Mouse (Mus musculus) monocyte, adult 5-6 weeks (primary cell): ENCODE measurements around the gene Olfr1045. TPM values are rescaled to one million over a fixed set of nuclear protein-coding genes. Genes with fewer than 3 reads are reported as not detected.
"Not testable (repeated sequence)": the region's sequence is repeated elsewhere in the genome, so short reads cannot be mapped to it uniquely, and the experiment has no call there.

ENCODE experiments used
- ATAC-seq: fragments of 153-309, 156-312 bp; replicated peaks from 2 replicates; pipeline ENCODE4 v1.8.0; 2017; ENCODE audit warnings: mild to moderate bottlenecking; ENCODE audit not compliant: low TSS enrichment, insufficient number of reproducible peaks, severe bottlenecking, poor library complexity, low FRiP score
- total RNA-seq: library from RNA; stranded (forward); fragments of 200-1000, 200-491, 200-594 nt; gene quantifications from 3 replicates; pipeline ENCODE4 v1.2.3, GENCODE M21; 2017

Olfr1045 gene
- total RNA-seq, result not detected in 3 replicates

DNA sequence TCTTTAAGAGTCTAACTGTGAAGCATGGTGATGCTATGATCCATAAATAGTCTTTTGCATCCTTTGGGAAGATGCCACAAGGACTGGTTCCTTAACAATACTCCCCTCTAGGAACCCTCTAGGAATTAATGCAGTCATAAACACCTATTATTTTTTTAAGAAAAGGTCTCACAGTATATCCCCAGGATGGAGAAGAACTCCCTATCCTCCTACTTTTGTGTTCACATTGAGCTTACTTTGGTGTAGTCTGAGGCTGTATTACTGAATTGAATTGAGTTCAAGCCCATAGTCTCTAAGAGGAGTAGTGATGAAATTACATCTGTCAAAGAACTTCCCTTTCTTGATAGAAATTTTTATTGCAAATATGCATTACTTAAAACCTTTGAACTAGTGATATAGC, at the start of gene Olfr1045:
Gene Olfr1045 (minus strand): TSS at position 101 of the 400 bp plus-strand sequence.
- ATAC-seq, result no peak

DNA sequence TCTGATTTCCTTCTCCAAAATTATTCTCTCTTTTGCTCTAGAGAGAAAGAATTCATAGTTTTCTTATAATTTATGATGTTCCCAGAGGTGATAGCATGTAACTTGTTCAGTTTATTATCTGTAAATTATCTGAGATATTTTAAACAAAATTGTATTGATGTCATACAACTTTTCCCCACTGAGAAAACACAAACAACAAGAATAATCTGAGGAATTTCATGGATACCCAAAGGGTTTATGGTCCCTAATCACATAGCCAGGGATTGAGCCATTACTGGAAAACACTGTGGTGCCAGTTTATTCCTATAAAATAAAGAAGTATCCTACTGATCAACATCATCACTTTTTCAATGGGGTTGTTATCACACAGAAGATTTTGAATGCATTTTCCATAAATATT, 37.4 kb upstream of the Olfr1045 start, which contains the start of gene Olfr1048:
Gene Olfr1048 (minus strand): TSS at position 101 of the 400 bp plus-strand sequence.
- no peak for ATAC-seq

DNA sequence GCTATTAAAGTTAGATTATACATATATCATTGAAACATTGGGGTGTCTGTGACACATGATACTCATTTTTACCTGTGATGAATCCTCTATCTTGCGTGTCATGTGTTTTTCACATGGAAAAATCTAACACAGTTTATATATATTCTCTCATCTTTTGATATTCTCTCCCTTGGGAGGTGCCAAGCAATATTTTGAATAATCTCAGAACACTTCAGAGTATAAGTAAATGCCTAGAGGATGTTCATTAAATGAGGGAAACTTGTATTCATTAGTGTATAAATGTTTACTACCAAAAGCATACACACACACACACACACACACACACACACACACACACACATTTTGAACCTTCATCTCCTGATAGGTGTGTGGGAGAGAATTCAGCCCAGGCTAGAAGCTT, 28.5 kb upstream of the Olfr1045 start, which contains the start of gene Olfr1047:
Gene Olfr1047 (minus strand): TSS at position 101 of the 400 bp plus-strand sequence.
- no peak for ATAC-seq

DNA sequence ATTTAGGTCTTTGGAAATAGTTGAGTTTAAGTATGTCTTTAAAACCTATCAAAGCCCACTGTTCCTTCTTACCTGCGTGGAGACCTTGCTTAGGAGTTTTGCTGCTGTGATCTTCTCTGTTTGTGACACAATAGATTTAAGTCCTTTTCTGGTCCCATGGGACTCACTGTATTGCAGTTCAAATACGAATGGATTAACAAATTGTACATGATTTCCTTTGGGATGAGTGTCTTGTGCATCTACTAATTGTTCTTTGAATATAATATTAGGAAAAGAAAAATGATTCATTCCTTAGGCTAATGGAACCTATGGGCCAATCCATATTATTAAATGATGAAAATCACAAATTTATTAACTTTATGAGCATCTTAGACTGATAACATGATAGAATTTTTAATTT, 16.4 kb upstream of the Olfr1045 start, which contains the start of gene Olfr1046:
Gene Olfr1046 (minus strand): TSS at position 101 of the 400 bp plus-strand sequence.
- ATAC-seq, result no peak

DNA sequence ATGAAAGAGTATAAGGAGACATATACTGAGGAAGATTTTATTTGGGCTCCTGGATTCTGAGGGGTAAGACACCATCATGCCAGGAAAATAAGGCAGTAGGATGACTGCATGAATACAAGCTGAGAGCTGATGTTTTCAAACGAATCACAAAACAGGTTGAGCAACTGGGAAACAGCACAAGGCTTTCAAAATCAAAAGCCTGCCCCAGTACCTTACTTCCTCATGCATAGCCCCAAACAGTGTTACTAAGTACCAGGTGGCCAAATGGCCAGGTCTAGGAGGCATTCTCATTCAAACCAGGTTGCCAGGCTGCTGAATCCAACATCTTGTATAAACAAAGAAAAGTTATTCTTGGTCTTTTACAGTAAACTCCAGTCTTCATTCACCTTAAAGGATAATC, 6.9 kb downstream of the Olfr1045 start:
- ATAC-seq, result no peak

DNA sequence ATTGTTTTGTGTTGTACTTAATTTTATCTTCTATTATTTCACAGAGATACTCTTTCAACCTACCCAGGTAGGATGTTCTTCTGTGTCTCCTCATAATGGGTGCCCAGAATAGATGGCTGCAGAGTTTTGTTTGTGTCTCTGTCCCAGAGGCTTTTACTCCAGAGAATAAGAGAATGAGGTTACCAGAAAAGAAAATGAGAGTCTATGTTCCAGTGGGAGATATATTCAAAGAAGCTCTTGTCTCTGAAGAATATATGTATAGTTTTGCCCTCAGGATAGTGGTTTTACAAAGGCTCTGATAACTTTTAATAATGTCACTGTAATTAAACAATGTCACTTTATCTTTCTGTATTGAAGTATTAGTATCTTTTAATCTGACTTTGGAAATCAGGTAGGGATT, 17.2 kb downstream of the Olfr1045 start, which contains the start of gene Olfr52:
Gene Olfr52 (minus strand): TSS at position 101 of the 400 bp plus-strand sequence.
- no peak for ATAC-seq

DNA sequence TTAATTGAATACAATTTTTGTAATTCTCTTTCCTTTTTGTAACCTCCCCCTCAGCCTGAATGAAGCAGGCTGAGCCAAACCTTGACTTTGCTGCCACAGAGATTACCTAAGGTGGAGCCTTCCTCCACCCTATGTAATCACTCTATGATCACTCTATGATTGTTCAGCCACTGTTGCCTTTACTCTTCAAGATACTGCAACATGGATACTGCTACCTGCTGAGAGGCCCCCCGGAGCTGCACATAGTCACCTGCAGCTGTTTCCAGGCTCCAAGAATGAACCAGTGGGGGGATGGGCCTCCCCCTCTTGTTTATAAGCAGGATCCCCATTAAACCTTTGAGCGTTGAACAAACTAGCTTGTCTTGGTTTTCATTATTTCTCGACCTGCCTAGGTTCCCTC, 22.9 kb downstream of the Olfr1045 start:
- no peak for ATAC-seq

DNA sequence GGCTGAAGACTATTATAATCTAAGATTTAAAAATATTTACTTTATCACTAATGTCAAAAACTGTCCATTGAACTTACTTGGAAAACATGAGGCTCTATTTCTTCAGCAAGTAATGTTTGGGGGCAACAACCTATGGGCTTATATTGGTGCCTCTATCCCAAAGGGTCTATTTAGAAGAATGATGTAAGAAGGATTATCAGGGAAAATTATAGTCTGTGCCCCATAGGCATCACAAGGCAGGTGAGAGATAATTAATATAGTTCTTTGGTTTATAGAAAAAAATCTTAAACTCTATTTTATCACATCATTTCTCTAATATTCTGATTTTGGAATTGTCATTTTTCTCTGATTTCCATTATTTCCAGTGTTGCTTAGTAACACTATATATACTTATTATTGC, 25.1 kb downstream of the Olfr1045 start, which contains the start of gene Olfr1044:
Gene Olfr1044 (minus strand): TSS at position 101 of the 400 bp plus-strand sequence.
- ATAC-seq, result no peak

DNA sequence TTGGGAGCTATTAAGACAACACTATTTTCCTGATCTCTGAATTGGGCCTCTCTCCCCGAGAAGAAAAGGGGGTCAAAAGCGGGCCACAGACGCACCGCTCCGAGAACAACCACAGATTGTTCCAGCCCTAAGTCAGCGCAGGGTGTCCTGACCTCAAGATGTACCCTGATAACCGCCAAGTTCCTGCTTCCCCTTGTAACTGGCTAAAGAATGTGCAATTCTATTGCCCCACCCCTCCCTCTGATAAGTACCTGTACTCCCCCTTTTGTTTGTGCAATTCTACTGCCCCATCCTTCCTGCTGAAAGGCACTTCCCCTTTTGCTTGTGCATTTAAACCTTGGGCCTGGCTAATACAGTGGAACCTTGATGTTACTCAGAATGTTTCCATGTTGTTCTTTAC, 27.4 kb downstream of the Olfr1045 start:
- not testable (repeated sequence) for ATAC-seq

DNA sequence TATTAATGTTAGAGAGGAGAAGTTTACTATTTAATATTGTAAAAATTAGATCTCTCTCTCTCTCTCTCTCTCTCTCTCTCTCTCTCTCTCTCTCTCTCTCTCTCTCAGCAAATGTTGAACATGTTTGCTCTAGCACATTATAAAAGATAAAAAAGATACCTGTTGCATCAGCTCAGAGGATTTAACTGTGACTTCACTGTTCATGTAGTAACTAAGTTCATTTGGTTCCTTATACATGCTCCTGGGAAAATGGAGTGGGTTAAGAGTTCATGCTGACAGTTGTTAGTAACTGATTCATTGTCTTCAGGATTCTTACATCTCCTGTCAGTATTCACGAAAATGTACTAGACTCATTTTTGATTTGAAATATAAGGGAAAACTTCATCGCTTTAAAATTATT, 35.4 kb downstream of the Olfr1045 start, which contains the start of gene Olfr1043:
Gene Olfr1043 (minus strand): TSS at position 101 of the 400 bp plus-strand sequence.
- no peak for ATAC-seq

DNA sequence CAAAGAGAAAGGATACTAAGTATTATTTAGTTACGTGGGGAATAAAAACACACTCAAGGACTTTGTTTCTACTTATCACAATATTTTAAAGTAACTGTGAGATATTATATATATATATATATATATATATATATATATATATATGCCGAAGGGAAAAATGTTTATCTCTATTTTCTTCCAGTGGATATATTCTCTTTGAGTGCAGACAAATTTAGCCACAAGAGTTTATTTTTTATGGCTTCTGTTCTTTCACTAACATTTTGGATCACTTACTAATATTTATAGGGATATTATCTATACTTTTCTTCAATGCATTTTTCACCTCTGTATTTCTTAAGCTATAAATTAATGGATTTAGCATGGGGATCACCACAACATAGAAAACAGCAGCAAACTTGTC, 41.1 kb downstream of the Olfr1045 start, which contains the start of gene Olfr1042:
Gene Olfr1042 (minus strand): TSS at position 101 of the 400 bp plus-strand sequence.
- no peak for ATAC-seq

DNA sequence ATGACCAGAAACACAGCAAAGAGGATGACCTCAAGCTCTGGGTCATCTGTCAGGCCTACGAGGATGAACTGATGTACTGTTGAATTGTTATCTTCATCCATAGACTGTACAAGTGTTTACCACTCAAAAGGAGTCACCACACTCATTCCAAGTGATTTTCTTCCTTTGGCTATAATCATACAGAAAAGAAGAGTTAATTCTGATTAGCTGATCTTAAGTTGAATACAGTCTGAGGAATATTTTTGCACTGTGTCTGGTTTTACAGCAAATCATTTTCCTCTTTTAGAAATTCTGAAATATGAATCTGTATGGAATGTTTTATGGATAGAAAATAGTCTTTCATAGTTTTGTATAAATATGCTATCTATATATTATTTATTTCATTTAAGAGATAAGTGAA, 56.2 kb downstream of the Olfr1045 start, which contains the start of gene Olfr1040:
Gene Olfr1040 (minus strand): TSS at position 101 of the 400 bp plus-strand sequence.
- no peak for ATAC-seq

Other genes with a start within 250 kb of the Olfr1045 start
- gene Olfr1029, start 229.1 kb downstream of the Olfr1045 start, total RNA-seq, result not detected in 3 replicates
- not detected in 3 replicates for gene Olfr1030, start 223.7 kb downstream of the Olfr1045 start, total RNA-seq
- gene Olfr1031, start 212.7 kb downstream of the Olfr1045 start, total RNA-seq, result not detected in 3 replicates
- not detected in 3 replicates for gene Olfr1032, start 197.5 kb downstream of the Olfr1045 start, total RNA-seq
- gene Olfr1033, start 182.4 kb downstream of the Olfr1045 start, total RNA-seq, result 0.19 to 0.39 TPM in 2 of 3 replicates, not detected in the other
- not detected in 3 replicates for gene Olfr1034, start 157.1 kb downstream of the Olfr1045 start, total RNA-seq
- not detected in 3 replicates for gene Olfr1036, start 129.0 kb downstream of the Olfr1045 start, total RNA-seq
- not detected in 3 replicates for gene Olfr1037, start 115.6 kb downstream of the Olfr1045 start, total RNA-seq
- gene Olfr1039, start 67.1 kb downstream of the Olfr1045 start, total RNA-seq, result not detected in 3 replicates
- gene Olfr1040, start 56.3 kb downstream of the Olfr1045 start, total RNA-seq, result not detected in 3 replicates
- not detected in 3 replicates for gene Olfr1042, start 41.2 kb downstream of the Olfr1045 start, total RNA-seq
- gene Olfr1043, start 35.5 kb downstream of the Olfr1045 start, total RNA-seq, result not detected in 3 replicates
- gene Olfr1044, start 25.2 kb downstream of the Olfr1045 start, total RNA-seq, result not detected in 3 replicates
- not detected in 3 replicates for gene Olfr52, start 17.3 kb downstream of the Olfr1045 start, total RNA-seq
- not detected in 3 replicates for gene Olfr1046, start 16.3 kb upstream of the Olfr1045 start, total RNA-seq
- not detected in 3 replicates for gene Olfr1047, start 28.4 kb upstream of the Olfr1045 start, total RNA-seq
- gene Olfr1048, start 37.3 kb upstream of the Olfr1045 start, total RNA-seq, result not detected in 3 replicates
- gene Olfr1049, start 55.3 kb upstream of the Olfr1045 start, total RNA-seq, result not detected in 3 replicates
- gene Olfr1051, start 76.1 kb upstream of the Olfr1045 start, total RNA-seq, result not detected in 3 replicates
- not detected in 3 replicates for gene Olfr1052, start 89.4 kb upstream of the Olfr1045 start, total RNA-seq
- gene Olfr1053, start 112.3 kb upstream of the Olfr1045 start, total RNA-seq, result not detected in 3 replicates
- gene Olfr1054, start 132.4 kb upstream of the Olfr1045 start, total RNA-seq, result not detected in 3 replicates
- not detected in 3 replicates for gene Olfr1055, start 147.3 kb upstream of the Olfr1045 start, total RNA-seq
- gene Olfr1056, start 159.5 kb upstream of the Olfr1045 start, total RNA-seq, result 0.64 TPM in 1 of 3 replicates, not detected in the others
- gene Olfr1057, start 175.4 kb upstream of the Olfr1045 start, total RNA-seq, result not detected in 3 replicates
- not detected in 3 replicates for gene Olfr1058, start 185.6 kb upstream of the Olfr1045 start, total RNA-seq
- gene Olfr1061, start 211.0 kb upstream of the Olfr1045 start, total RNA-seq, result not detected in 3 replicates
- not detected in 3 replicates for gene Olfr1062, start 223.7 kb upstream of the Olfr1045 start, total RNA-seq
- gene Olfr1065, start 247.6 kb upstream of the Olfr1045 start, total RNA-seq, result not detected in 3 replicates